Mouse (Mus musculus) skeletal muscle tissue, adult 2 months (tissue): ENCODE data around the gene Spaar.
A peak's percentile ranks its signal among the peaks of the same experiment; 100 is the strongest.

Experiments
- DNase-seq: peaks from one replicate; pipeline ENCODE4 v3.0.0-alpha.2; 2012; ENCODE audit warnings: low read depth, low spot score

Spaar gene

DNA sequence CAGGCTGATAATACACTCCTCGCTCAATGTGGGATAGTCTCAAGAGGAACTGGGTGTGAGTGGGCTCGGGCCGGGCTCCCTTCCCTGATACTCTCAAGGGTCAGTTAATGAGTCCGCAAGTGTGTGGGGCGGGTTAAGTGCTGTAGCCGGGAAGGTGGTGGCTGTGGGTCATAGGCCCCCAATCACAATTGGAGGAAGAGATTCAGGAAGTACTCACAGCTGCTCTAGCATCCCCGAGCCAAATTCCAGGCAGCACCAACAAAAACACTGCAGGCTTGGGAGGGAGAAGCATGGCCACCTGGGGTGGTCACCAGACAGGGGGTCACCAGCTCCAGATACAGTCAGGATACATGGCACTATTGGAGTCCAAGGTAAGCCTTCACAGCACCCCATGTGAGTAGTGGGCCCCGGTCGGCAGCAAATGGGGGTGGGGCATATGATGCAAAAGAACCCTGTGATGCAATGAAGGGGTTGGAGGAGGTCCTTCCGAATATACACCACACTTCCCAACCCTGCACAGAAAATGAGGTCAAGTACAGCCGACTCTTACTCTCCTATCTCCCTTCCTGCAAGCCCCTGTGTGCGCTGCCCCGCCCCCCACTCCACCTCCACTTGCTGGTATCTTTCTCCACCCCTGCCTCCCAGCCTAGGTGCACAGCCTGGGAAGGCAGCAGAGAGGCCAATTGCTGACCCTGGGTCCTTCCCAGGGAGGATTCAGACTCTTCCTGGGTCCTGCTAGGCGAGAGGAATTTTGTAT, at the start of gene Spaar:
Spaar (plus strand) TSS at position 241 of the 757 bp plus-strand sequence.
- peak; percentile 52 for DNase-seq

DNA sequence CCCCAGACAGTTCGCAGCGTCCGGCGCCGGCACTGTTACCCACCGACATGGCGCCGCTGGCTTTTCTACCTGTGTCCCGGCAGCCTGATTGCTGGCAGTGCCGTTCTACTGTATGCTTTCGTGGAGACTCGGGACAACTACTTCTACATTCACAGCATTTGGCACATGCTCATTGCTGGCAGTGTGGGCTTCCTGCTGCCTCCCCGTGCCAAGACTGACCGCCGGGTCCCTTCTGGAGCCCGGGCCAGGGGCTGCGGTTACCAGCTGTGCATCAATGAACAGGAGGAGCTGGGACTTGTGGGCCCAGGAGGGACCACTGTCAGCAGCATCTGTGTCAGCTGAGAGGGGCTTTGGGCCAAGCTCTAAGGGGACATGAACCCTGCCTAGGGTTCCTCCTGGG, 39.8 kb upstream of the Spaar start:
- no peak for DNase-seq

DNA sequence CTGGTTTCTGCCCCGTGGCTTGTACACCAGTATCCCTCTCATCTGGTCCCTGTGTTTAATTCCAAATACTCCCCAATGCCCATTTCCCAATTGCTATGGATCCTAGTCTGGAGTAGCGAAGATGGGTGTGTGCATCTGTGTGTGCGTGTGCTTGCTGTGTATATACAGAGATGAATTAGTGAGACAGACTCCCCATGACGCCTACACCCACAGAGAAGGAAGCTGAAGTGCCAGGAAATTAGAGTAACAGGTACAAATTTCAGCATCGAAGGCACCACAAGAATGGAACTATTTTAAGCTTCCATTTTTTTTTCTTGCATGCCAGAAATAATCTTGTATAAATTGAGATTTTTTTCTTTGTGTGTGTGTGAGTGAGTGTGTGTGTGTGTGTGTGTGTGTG, 38.8 kb upstream of the Spaar start:
- DNase-seq, result no peak

DNA sequence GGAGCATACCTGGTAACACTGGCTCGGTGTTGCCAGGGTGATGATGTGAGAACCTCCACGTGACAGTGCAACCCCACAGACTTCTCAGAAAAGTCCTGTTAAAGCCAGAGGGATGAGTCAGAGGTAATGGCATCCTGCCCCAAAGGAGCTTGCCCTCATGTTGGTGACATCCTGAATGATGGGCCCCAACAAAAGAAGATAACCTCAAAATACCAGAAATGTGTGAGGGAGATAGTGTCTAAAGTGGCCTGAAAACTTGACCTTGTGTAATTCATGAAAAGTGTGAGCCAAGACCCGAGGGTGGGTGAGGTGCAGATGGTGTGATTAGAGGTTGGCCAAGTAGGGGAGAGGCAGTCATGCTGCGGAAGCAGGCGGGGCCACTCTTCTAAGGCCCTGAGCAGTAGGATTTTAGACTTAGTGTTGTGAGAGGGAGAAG, 36.0 kb upstream of the Spaar start:
- peak; percentile 56 for DNase-seq

DNA sequence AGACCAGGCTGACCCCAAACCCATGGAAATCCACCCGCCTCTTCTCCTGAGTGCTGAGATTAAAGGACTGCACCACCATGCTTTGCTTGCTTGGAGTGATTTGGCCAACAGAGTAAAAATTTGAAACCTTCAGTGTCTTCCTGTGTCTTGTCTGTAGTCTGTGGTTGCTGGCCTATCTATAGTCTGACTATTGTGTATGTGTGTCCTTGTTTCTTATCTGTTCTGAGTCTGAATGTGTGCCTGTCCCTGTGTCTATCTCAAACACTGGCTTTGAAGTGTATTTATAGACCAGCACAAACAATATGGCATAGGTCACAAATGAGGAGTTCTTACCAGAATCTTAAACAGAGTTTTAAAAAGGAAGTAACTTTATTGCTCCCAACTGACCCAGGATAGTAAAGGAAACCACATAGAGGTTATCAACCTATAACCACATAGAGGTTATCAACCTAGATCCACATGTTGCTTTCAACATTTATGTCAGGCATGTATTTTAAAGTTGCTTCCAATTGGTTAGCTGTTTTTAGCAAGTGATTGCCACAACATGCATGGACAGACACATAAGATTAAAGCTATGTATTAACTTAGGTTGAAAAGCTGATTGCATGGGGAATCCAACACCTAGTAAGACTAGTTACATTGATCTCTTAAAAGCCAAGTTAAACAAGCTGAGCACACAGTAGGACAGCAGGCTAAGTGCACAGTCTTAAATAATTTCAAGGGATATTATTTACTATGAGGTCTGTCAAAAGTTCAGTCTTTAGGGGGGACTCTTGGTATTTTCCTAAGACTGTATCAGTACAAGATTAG, 35.2 kb upstream of the Spaar start:
- no peak for DNase-seq

DNA sequence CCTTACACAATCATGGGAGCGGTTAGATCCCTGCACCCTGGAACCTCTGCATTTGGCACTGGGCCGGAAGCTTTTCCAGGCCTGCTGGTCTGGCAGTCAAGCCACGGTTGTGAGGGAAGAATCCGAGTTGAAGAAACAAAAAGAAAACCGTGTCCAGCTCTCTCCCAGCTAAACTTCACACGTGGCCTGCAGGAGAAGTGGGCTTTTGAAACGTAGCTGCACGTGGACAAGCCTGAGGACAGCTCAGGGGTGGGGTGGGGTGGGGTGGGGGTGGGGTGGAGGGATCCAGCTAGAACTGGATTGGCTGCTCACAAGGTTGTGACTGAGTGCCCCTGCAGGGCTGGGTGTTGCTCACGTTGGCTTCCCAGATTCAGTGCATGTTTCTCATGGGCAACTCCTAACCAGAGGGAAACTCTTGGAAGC, 34.6 kb upstream of the Spaar start:
- peak; percentile 78 for DNase-seq

DNA sequence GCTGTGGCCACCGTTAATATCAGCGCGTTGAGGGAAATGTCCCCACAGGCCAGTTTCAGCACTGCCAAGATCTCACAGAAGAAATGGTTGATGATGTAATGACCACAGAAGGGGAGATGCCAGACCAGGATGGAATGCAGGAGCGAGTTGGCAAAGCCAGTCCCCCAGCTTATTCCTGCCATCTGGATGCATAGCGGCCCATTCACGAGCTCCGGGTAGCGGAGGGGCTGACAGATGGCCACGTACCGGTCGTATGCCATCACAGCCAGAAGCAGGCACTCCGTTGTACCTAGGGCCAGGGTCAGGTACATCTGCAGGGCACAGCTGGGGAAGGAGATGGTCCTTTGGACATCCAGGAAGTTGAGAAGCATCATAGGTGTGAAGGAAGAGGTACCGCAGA, 33.3 kb upstream of the Spaar start:
- DNase-seq, result no peak

DNA sequence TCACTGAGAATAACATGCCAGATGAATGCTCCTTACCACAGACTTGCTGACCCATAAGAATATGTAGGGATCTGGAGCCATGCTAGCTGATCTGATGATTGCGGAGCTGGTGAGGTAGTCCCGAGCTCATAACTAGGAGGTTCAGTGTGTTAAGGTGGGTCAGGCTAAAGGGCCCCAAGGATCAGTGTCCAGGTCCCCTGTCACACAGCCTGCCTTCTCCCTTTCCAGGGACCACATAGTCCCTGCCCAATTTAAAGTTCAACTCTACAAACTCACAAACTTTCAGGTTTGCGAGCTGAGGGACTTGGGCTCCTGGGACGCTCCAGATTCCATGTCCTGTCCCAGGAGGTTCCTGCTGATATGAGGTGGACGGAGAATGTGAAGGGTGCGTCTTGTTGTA, 29.1 kb upstream of the Spaar start, which contains the start of gene Olfr70:
Olfr70 (minus strand) TSS at position 101 of the 400 bp plus-strand sequence.
- no peak for DNase-seq

DNA sequence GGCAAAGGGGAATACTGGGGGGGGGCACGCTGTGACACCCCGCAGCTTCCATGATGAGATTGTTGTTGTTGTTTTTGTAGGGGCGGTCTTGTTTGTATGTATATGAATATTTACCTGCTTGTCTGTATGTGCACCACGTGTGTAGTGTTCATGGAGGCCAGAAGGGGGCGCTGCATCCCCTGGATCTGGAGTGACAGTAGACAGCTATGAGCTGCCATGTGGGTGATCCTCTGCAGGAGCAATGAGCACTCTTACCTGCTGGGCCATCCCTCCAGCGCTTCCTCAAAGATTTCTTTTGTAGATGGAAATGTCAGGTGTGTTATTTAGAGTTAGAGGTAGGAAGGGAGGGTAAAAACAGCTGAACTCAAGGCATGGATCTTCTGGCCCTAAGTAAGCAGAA, 26.4 kb upstream of the Spaar start:
- DNase-seq, result no peak

DNA sequence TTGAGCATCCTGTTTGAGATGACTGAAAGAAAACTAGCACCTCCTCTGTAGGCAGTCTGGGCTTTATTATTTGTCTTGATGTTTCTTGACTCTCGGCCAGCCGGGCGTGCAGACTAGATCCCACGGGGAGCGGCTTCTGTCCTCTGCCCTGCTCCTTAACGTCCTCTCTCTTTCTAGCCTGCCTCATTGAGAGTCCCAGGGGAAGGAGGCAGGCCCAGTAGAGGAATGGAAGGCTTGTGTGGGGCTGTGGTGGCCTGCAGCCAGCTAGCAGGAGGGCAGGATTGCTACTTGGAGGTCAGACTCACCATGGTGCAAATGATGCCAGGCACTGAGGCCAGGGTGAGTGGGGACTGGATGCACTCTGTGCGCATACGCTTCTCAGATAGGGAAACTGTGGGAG, 26.0 kb upstream of the Spaar start:
- no peak for DNase-seq

DNA sequence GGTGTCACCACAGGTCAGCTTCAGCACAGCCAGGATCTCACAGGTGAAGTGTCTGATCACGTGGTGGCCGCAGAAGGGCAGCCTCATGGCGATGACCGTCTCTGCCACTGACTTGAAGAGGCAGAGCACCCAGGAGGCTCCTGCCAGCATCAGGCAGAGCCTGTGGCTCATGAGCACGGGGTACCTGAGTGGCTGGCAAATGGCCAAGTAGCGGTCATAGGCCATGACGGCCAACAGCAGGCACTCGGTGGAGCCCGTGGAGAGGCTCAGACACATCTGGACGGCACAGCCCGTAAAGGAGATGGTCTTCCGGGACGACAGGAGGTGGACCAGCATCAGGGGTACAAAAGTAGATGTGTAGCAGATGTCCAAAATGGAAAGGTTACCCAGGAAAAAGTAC, 23.8 kb upstream of the Spaar start:
- DNase-seq, result no peak

DNA sequence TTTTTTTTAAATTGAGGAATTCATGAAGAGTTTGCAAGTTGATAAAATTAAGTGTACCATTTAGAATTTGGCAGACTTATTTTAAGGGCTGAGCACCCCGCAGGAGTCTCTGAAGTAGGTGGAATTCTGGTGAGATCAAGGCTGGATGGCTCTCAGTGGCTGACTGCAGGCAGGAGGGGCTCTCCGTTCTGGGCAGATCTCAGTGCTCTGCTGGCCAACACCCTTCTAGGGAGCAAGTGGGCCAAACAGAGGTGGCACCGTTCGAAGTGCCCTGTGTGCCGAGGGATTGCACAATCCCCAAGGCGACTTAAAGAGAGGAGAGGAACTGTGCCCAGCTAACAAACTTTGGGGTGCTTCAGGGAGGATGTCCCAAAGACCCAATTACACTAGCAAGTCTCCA, 20.0 kb upstream of the Spaar start, which contains the start of gene Olfr71:
Olfr71 (minus strand) TSS at position 387 of the 400 bp plus-strand sequence.
- DNase-seq, result no peak

DNA sequence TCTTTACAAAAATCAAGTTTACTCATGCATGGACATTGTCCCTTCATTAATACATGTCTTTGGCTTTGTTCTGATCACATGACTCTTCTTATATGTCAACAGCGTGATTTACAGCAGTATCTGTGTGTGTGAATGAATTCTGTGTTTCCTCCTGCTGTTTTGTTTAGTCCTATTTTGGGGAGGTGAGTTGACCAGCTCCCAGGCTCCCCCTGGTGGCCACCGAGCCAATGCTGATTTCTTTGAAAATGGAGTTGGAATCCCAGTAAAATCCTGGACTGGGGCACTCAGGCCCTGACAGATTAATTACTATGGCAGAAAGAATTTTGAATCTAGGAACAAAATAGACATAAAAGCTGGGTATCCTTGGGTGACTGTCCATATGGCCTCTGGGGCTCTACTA, 18.0 kb upstream of the Spaar start:
- DNase-seq, result no peak

DNA sequence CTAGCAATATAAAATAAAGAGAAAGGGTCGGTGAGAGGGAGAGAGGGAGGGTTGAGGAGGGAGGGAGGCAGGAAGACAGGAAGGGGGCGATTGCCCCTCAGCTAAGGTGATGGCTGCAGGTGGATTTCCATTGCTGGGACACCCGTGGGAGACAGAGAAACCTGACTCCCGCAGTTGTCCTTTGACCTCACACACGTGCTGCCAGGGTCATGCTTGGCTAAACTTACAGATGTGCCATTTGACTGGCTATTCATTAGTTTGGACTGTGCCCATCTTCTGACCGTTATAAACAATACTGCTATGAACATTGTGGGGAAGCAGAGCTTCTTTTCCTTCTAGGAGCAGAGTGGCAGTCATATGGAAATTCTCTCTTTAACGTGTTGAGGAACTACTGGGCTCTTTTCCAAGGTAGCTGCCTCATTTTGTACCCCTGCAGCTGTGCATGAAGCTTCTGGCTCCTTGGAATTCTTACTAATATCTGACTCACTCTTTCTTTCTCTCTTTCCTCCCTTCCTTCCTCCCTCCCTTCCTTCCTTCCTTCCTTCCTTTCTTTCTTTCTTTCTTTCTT, 16.1 kb upstream of the Spaar start:
- no peak for DNase-seq

DNA sequence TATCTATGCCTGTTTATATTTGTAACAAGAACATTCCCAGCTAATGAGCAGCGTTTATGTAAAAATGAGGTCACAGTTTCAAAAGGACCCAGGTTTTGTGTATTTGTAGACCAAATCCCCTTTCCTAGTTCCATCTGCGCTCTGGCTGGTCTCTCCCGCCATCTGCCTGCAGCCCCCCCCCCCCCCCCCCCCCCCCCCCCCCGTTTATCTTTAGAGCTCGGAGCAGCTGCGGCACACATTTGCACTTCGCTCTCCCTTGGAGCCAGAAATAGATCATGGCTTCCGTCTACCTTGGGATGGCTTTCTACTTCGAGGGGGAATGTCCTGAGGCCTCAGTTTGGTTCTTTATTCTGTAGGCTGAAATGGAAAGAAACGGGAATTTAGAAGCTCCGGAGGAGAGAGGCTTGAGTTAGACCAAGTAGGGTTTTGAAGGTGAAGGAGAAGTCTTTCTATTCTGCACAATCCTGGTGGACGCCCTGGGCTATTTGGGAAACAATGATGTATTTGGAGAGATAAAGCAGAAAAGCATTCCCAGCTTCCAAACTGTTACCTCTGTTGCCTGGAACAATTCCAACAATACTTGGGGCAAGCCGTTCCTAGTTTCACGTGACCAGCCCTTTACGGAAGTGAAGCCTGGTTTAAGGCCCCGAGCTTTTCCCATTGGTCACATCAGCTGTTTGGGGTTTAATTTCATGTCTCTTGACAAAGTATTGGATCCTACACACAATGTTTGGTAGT, 9.2 kb upstream of the Spaar start:
- DNase-seq, result no peak

DNA sequence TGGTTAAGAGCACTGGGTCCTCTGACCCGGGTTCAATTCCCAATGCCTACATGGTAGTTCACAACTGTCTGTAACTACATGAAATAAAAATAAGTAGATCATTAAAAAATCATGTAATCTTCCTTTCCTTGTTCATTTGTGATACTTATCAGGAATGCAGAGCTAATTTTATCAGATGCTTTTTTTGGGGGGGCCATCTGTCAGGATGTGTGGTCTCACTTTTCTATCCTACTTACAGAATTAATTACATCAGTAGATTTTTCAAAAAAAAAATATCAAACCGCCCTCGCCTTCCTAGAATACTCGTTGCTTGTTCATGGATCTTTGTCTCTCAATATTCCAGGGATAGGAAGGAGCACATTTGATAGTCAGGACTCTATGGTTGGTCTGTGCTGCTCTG, 7.6 kb upstream of the Spaar start:
- no peak for DNase-seq

DNA sequence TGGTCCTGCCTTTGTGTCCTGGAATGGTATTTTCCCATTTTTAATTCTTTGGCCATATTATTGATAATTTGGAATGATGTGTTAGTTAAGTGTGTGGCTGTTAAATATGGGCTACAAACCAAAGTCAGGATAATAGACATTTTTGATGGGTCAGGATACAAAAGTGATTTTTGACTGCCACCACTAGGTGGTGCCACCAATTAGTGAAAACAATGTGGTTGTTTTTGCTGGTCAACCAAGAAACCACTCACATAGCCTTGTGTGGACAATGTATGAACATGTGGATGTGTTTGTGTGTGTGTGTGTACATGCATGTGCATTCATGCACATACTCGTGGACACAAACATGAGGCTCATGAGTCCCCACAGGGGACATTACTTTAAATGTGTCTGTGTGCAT, 5.1 kb upstream of the Spaar start:
- no peak for DNase-seq

DNA sequence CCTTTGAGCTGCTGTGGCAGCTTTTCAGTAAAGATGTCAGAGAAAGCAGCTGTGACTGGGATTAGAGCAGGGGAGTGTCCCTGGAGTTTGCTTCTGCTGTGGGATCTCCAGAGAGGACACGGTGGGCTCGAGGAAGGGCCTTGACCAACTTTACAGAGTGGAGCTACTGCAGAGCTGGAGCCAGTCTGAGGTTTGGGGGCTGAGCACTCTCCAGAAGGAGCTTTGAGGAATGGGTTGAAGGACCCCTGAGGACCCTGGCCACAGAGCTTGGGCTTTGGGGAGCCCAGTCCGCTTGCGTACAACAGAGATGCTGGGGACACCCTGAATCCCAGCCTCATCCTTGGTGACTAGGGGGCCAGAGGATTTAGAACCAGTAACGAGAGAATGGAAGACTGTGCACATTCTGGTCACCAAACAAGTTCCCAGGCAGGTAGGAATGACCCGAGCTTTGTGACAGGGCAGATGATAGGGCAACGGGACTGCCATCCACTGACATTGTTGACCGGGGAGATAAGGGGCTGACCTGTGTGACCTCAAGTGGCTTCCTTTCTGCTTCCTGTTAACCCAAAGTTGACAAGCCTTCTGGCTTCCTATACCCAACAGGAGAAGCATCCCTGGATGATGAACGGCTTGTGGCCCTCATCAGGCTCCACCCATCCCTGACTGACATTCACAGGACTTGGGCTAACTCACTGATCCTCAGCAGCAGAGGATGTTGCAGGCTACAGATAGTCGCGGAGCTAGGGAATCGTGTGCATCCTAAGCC, 3.4 kb upstream of the Spaar start:
- DNase-seq, result no peak

DNA sequence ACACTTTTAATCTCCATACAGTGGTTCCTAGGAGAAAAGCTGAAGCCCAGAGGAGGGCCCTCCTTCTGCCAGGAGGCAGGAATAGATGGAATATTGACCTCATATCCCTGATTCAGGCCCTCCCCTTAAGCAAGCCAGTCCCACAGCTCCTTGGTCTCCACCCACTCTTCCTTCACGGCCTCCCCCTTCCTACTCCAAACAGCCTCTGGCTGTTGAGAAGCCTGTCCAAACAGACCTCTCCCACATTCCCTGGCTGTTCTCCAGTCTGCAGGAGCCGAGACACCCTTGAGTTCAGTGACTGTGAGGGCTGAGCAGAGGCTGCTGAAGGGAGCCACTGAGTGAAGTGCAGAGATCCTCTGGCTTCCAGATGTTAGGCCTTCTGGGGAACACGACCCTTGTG, 2.8 kb upstream of the Spaar start, which contains the start of gene Hrct1:
Hrct1 (plus strand) TSS at position 194 of the 400 bp plus-strand sequence.
- peak; percentile 92 for DNase-seq

DNA sequence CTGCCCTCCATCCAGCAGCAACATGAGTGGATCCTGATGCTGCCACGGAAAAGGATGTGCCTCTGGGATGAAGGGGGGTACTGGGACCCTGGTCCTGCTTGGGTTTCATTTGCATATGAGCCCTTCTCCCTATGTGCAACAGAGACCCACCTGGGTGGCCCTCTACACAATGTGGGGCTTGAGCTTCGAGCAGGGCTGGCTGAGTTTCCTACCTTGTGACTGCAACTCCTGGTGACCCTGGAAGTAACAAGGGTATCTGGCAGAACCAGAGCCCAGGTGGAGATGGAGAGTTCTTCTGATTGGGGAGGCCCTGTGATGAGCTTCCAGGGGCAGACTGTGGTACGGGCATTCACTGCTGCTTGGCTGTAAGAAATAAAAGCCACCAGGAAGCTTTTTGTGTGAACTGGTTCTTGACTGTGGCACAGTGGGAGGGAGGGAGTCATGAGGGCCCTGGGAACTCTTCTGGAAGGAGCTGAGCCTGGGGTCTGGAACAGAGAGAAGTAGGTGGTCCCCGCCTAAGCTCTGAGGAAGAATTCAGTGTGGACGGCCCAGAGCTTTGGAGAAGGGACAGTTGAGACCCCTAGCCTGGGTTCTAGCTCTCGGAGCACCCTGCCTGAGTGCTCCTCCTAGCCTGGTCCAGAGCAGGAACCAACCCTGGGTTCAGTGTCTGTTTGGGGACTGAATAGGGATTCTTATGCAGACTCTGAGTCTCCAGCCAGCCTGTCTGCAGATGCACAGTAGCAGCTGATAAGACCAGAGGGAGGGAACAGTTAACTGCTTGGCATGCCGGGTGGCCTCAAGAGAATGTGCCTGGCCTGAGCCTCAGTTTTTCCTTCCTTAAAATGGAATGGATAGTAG, 1.9 kb upstream of the Spaar start:
- no peak for DNase-seq
